Mouse (Mus musculus) lung, embryonic 15.5 days (tissue): Measurements from ENCODE around the gene Sppl2b. TPM values are rescaled to one million over a fixed set of nuclear protein-coding genes. Genes with fewer than 3 reads are reported as not detected.

ENCODE experiments used
- ATAC-seq: fragments of 200-750 bp; cut with Nextera tagmentation; 2 replicates; pipeline ENCODE4 v1.8.0; 2017; ENCODE audit warnings: moderate number of reproducible peaks, borderline replicate concordance; ENCODE audit not compliant: low FRiP score, low TSS enrichment; ENCODE audit errors: extremely low read depth
- H3K27ac ChIP-seq: fragments of 300-500 bp; sonication (generic); 2 replicates; pipeline ENCODE4 v1.5.1; 2015; ENCODE audit warnings: moderate library complexity, mild to moderate bottlenecking, inconsistent platforms
- H3K27me3 ChIP-seq: fragments of 300-500 bp; sonication (generic); 2 replicates; pipeline ENCODE4 v1.6.1; 2015; ENCODE audit warnings: inconsistent platforms
- H3K36me3 ChIP-seq: fragments of 300-500 bp; sonication (generic); 2 replicates; pipeline ENCODE4 v1.6.1; 2015; ENCODE audit warnings: inconsistent platforms
- H3K4me1 ChIP-seq: fragments of 300-500 bp; sonication (generic); 2 replicates; pipeline ENCODE4 v1.6.1; 2015; ENCODE audit warnings: inconsistent platforms
- H3K4me2 ChIP-seq: fragments of 300-500 bp; sonication (generic); 2 replicates; pipeline ENCODE4 v1.6.1; 2015; ENCODE audit warnings: inconsistent platforms, mild to moderate bottlenecking, moderate library complexity
- H3K4me3 ChIP-seq: fragments of 300-500 bp; sonication (generic); 2 replicates; pipeline ENCODE4 v1.5.1; 2015; ENCODE audit warnings: mild to moderate bottlenecking, inconsistent platforms
- H3K9ac ChIP-seq: fragments of 300-500 bp; sonication (generic); 2 replicates; pipeline ENCODE4 v1.6.1; 2015; ENCODE audit warnings: inconsistent platforms
- H3K9me3 ChIP-seq: fragments of 300-500 bp; sonication (generic); 2 replicates; pipeline ENCODE4 v1.6.1; 2016; ENCODE audit warnings: inconsistent platforms
- WGBS: fragments of 180-500 bp; shearing (Covaris S2); methylation state at CpG from one replicate; pipeline ENCODE4 v1.1.7; 2015; 5-methylcytosine and 5-hydroxymethylcytosine counted together
- polyA plus RNA-seq: library from polyadenylated mRNA; unstranded; fragments of >200 nt; fragmentation: Nextera tagmentation; extraction: Ambion mirVana; gene quantifications from 2 replicates; pipeline ENCODE4 v1.2.1, GENCODE M21; 2015

Sppl2b gene
- 39.1 and 40.8 TPM in 2 replicates for polyA plus RNA-seq

- Histone ChIP-seq H3K9ac (peak within 1 kb of the TSS; percentile 79), H3K27ac (no peak within 1 kb of the TSS), H3K9me3 (no peaks in the 10 kb centered on the region), H3K27me3 (no peaks in the 10 kb centered on the region), H3K4me1 (peaks cover 43% of the 10 kb centered on the region), H3K4me2 (peak within 1 kb of the TSS; percentile 99), H3K36me3 (peaks cover 20% of the 10 kb centered on the region), H3K4me3 (peak within 1 kb of the TSS; percentile 78)
- WGBS: under 1% methylated on average over 81 of the region's 81 CpGs
- peak; percentile 74 for ATAC-seq
These were observed at the start of gene Sppl2b, which contains the start of gene Lsm7 for GRCm38 (mm10) chr10:80854913-80855748. Gene Sppl2b (plus strand): TSS chr10:80855275. Gene Lsm7 (minus strand): TSS chr10:80855209.

- ATAC-seq: no peak
- Histone ChIP-seq H3K27ac (no peak overlapping the region), H3K36me3 (peaks cover 45% of the 10 kb centered on the region), H3K9me3 (no peaks in the 10 kb centered on the region), H3K27me3 (peaks cover 32% of the 10 kb centered on the region), H3K4me3 (no peak overlapping the region), H3K9ac (no peak overlapping the region), H3K4me1 (peaks cover 38% of the 10 kb centered on the region), H3K4me2 (no peak overlapping the region)
- WGBS: 71% methylated on average over 5 of the region's 5 CpGs
These were observed 49.8 kb upstream of the Sppl2b start for GRCm38 (mm10) chr10:80805322-80805721.

GRCm38 (mm10) chr10:80805925-80806324, 49.1 kb upstream of the Sppl2b start:
- Histone ChIP-seq H3K9ac (no peak overlapping the region), H3K4me3 (no peak overlapping the region), H3K9me3 (no peaks in the 10 kb centered on the region), H3K27ac (no peak overlapping the region), H3K36me3 (peaks cover 39% of the 10 kb centered on the region), H3K4me1 (peaks cover 36% of the 10 kb centered on the region), H3K4me2 (no peak overlapping the region), H3K27me3 (peaks cover 32% of the 10 kb centered on the region)
- WGBS: 9% methylated on average over 3 of the region's 3 CpGs
- peak; percentile 9; the same call in 1 of the 2 replicates for ATAC-seq

GRCm38 (mm10) chr10:80806341-80807056, 48.6 kb upstream of the Sppl2b start:
- peak overlapping the region; percentile 71 for H3K27ac ChIP-seq
- WGBS: 41% methylated on average over 34 of the region's 34 CpGs
- H3K4me3 ChIP-seq: peak overlapping the region; percentile 42
- H3K9ac ChIP-seq: peak overlapping the region; percentile 58
- H3K27me3 ChIP-seq: peaks cover 32% of the 10 kb centered on the region
- H3K9me3 ChIP-seq: no peaks in the 10 kb centered on the region
- peaks cover 36% of the 10 kb centered on the region for H3K4me1 ChIP-seq
- H3K36me3 ChIP-seq: peaks cover 34% of the 10 kb centered on the region
- no peak for ATAC-seq
- H3K4me2 ChIP-seq: peak overlapping the region; percentile 91

GRCm38 (mm10) chr10:80807057-80807627, 47.9 kb upstream of the Sppl2b start:
- peaks cover 34% of the 10 kb centered on the region for H3K27me3 ChIP-seq
- H3K4me2 ChIP-seq: peak overlapping the region; percentile 91
- 0% methylated on average over 55 of the region's 58 CpGs for WGBS
- H3K9me3 ChIP-seq: no peaks in the 10 kb centered on the region
- H3K4me1 ChIP-seq: peaks cover 36% of the 10 kb centered on the region
- peak overlapping the region; percentile 42 for H3K4me3 ChIP-seq
- ATAC-seq: peak; percentile 63
- H3K27ac ChIP-seq: peak overlapping the region; percentile 71
- H3K36me3 ChIP-seq: peaks cover 27% of the 10 kb centered on the region
- peak overlapping the region; percentile 58 for H3K9ac ChIP-seq

GRCm38 (mm10) chr10:80808099-80808984, 46.7 kb upstream of the Sppl2b start:
- no peak for ATAC-seq
- Histone ChIP-seq H3K27me3 (peaks cover 36% of the 10 kb centered on the region), H3K27ac (no peak overlapping the region), H3K4me2 (peak overlapping the region; percentile 91), H3K4me3 (peak overlapping the region; percentile 16), H3K9me3 (no peaks in the 10 kb centered on the region), H3K4me1 (peaks cover 36% of the 10 kb centered on the region), H3K9ac (peak overlapping the region; percentile 33; the same call in 1 of the 2 replicates), H3K36me3 (peaks cover 15% of the 10 kb centered on the region)
- WGBS: 16% methylated on average over 40 of the region's 40 CpGs

- Histone ChIP-seq H3K9me3 (no peaks in the 10 kb centered on the region), H3K9ac (peak overlapping the region; percentile 33; the same call in 1 of the 2 replicates), H3K4me1 (peaks cover 36% of the 10 kb centered on the region), H3K27ac (no peak overlapping the region), H3K4me2 (peak overlapping the region; percentile 47), H3K36me3 (peaks cover 8% of the 10 kb centered on the region), H3K4me3 (peak overlapping the region; percentile 16), H3K27me3 (peaks cover 36% of the 10 kb centered on the region)
- WGBS: 7% methylated on average over 17 of the region's 18 CpGs
- no peak for ATAC-seq
These were observed 46.0 kb upstream of the Sppl2b start for GRCm38 (mm10) chr10:80808985-80809632.

- Histone ChIP-seq H3K4me3 (no peak overlapping the region), H3K27me3 (peaks cover 36% of the 10 kb centered on the region), H3K27ac (no peak overlapping the region), H3K36me3 (no peaks in the 10 kb centered on the region), H3K4me1 (peaks cover 36% of the 10 kb centered on the region), H3K9me3 (no peaks in the 10 kb centered on the region), H3K9ac (no peak overlapping the region), H3K4me2 (peak overlapping the region; percentile 23)
- ATAC-seq: no peak
- 6% methylated on average over 20 of the region's 20 CpGs for WGBS
These were observed 45.0 kb upstream of the Sppl2b start for GRCm38 (mm10) chr10:80810084-80810483.

- 35% methylated on average over 5 of the region's 5 CpGs for WGBS
- no peak overlapping the region for H3K27ac ChIP-seq
- H3K4me3 ChIP-seq: no peak overlapping the region
- no peak for ATAC-seq
- peaks cover 26% of the 10 kb centered on the region for H3K27me3 ChIP-seq
- H3K9ac ChIP-seq: no peak overlapping the region
- H3K4me2 ChIP-seq: no peak overlapping the region
- no peaks in the 10 kb centered on the region for H3K36me3 ChIP-seq
- peaks cover 22% of the 10 kb centered on the region for H3K4me1 ChIP-seq
- no peaks in the 10 kb centered on the region for H3K9me3 ChIP-seq
These were observed 42.6 kb upstream of the Sppl2b start for GRCm38 (mm10) chr10:80812391-80813041.

- Histone ChIP-seq H3K27me3 (peaks cover 23% of the 10 kb centered on the region), H3K9ac (no peak within 1 kb of the TSS), H3K4me1 (peaks cover 15% of the 10 kb centered on the region), H3K9me3 (no peaks in the 10 kb centered on the region), H3K4me2 (no peak within 1 kb of the TSS), H3K4me3 (no peak within 1 kb of the TSS), H3K27ac (no peak within 1 kb of the TSS), H3K36me3 (no peaks in the 10 kb centered on the region)
- 50% methylated on average over 4 of the region's 4 CpGs for WGBS
- no peak for ATAC-seq
These were observed 41.7 kb upstream of the Sppl2b start, which contains the start of gene Jsrp1 for GRCm38 (mm10) chr10:80813366-80813765. Gene Jsrp1 (minus strand): TSS chr10:80813498.
